Mouse (Mus musculus) CH12.LX (cell line): ENCODE results near the gene Blvrb. TPM values are rescaled to one million over a fixed set of nuclear protein-coding genes. Genes with fewer than 3 reads are reported as not detected.

Experiments
- DNase-seq: peaks from one replicate; pipeline ENCODE4 v3.0.0-alpha.2; 2013; ENCODE audit errors: extremely low read depth
- H3K27ac ChIP-seq: 2 replicates; pipeline ENCODE4 v1.5.1; 2012; ENCODE audit warnings: low read depth, mild to moderate bottlenecking, control low read depth, moderate library complexity; ENCODE audit not compliant: insufficient read depth
- H3K27me3 ChIP-seq: replicated peaks from 2 replicates; pipeline ENCODE3; 2012; ENCODE audit warnings: inconsistent platforms
- H3K36me3 ChIP-seq, 2 experiments: replicated peaks in 1 of 2; 2 replicates each; pipeline versions ENCODE3 to v1.6.1; 2012; ENCODE audit warnings: inconsistent platforms in 1 of 2, low read length in 1 of 2, mild to moderate bottlenecking in 1 of 2, mixed read lengths in 1 of 2, moderate library complexity in 1 of 2; ENCODE audit not compliant: control insufficient read depth in 1 of 2, insufficient read depth in 1 of 2
- H3K4me1 ChIP-seq, 2 experiments: 2 replicates each; pipeline ENCODE4 v1.6.1; 2012; ENCODE audit warnings: inconsistent platforms in 1 of 2, moderate library complexity in 1 of 2; ENCODE audit not compliant: insufficient read depth in 2 of 2, control insufficient read depth in 1 of 2
- H3K4me2 ChIP-seq: 2 replicates; pipeline ENCODE4 v1.6.1; 2012; ENCODE audit warnings: low read depth, mild to moderate bottlenecking, control low read depth; ENCODE audit not compliant: poor library complexity, insufficient read depth, severe bottlenecking
- H3K4me3 ChIP-seq, 3 experiments: fragments of 150-350 bp in 1 of 3; sonication (generic) in 1 of 3; replicated peaks in 1 of 3; 2 replicates each; pipeline versions ENCODE3 to v1.5.1; 2011 to 2012; ENCODE audit warnings: low read depth in 2 of 3, low read length in 2 of 3, mild to moderate bottlenecking in 2 of 3, moderate library complexity in 2 of 3, control low read depth in 1 of 3, improper control_type of control experiment in 1 of 3, inconsistent platforms in 1 of 3, mixed read lengths in 1 of 3; ENCODE audit not compliant: poor library complexity in 1 of 3
- H3K79me2 ChIP-seq: replicated peaks from 2 replicates; pipeline ENCODE4 v1.6.1; 2012; ENCODE audit warnings: mild to moderate bottlenecking, moderate library complexity; ENCODE audit not compliant: control insufficient read depth, poor library complexity, insufficient read depth, severe bottlenecking; ENCODE audit errors: extremely low read depth
- H3K9ac ChIP-seq: 2 replicates; pipeline ENCODE4 v1.6.1; 2012; ENCODE audit warnings: low read depth, mild to moderate bottlenecking, control low read depth, moderate library complexity; ENCODE audit not compliant: insufficient read depth
- H3K9me3 ChIP-seq: replicated peaks from 2 replicates; pipeline ENCODE3; 2012; ENCODE audit warnings: low read length, inconsistent platforms, mixed read lengths
- CHD1 ChIP-seq: IDR thresholded peaks from 2 replicates; pipeline ENCODE4 v1.6.1; 2012; ENCODE audit warnings: low read depth, low read length, improper control_type of control experiment, inconsistent platforms
- CTCF ChIP-seq, 2 experiments: IDR thresholded peaks in 1 of 2; conservative IDR thresholded peaks in 1 of 2; 2 replicates each; pipeline ENCODE4 v1.5.1; 2011 to 2012; ENCODE audit warnings: low read depth in 2 of 2, low read length in 2 of 2, improper control_type of control experiment in 1 of 2, inconsistent platforms in 1 of 2, mild to moderate bottlenecking in 1 of 2, moderate library complexity in 1 of 2
- E2F4 ChIP-seq: IDR thresholded peaks from 2 replicates; pipeline ENCODE4 v1.6.1; 2011; ENCODE audit warnings: low read depth, low read length, improper control_type of control experiment; ENCODE audit not compliant: insufficient replicate concordance
- ELF1 ChIP-seq: IDR thresholded peaks from 2 replicates; pipeline ENCODE4 v1.6.1; 2014; ENCODE audit warnings: low read depth, mild to moderate bottlenecking, inconsistent platforms, low read length, improper control_type of control experiment
- EP300 ChIP-seq: IDR thresholded peaks from 2 replicates; pipeline ENCODE4 v1.6.1; 2011; ENCODE audit warnings: low read length, improper control_type of control experiment
- ETS1 ChIP-seq: conservative IDR thresholded peaks from 2 replicates; pipeline ENCODE4 v1.6.1; 2012; ENCODE audit warnings: low read depth, mild to moderate bottlenecking, inconsistent platforms, low read length, improper control_type of control experiment, moderate library complexity
- GABPA ChIP-seq: IDR thresholded peaks from 2 replicates; pipeline ENCODE4 v1.6.1; 2012; ENCODE audit warnings: low read depth, low read length, improper control_type of control experiment, inconsistent platforms; ENCODE audit not compliant: insufficient replicate concordance
- HCFC1 ChIP-seq: IDR thresholded peaks from 2 replicates; pipeline ENCODE4 v1.6.1; 2012; ENCODE audit warnings: low read depth, mild to moderate bottlenecking, inconsistent platforms, low read length, improper control_type of control experiment
- KAT2A ChIP-seq: IDR thresholded peaks from 2 replicates; pipeline ENCODE4 v1.6.1; 2012; ENCODE audit warnings: low read length, improper control_type of control experiment, inconsistent platforms; ENCODE audit not compliant: insufficient replicate concordance
- MAFK ChIP-seq: IDR thresholded peaks from 2 replicates; pipeline ENCODE4 v1.6.1; 2011; ENCODE audit warnings: low read length, improper control_type of control experiment; ENCODE audit not compliant: insufficient replicate concordance
- MAZ ChIP-seq: IDR thresholded peaks from 2 replicates; pipeline ENCODE4 v1.6.1; 2012; ENCODE audit warnings: low read depth, mild to moderate bottlenecking, inconsistent platforms, low read length, improper control_type of control experiment, moderate library complexity
- NELFE ChIP-seq: IDR thresholded peaks from 2 replicates; pipeline ENCODE4 v1.6.1; 2011; ENCODE audit warnings: low read depth, low read length, improper control_type of control experiment
- NRF1 ChIP-seq: IDR thresholded peaks from 2 replicates; pipeline ENCODE4 v1.6.1; 2014; ENCODE audit warnings: low read depth, mild to moderate bottlenecking, inconsistent platforms, low read length, improper control_type of control experiment, moderate library complexity
- POLR2AphosphoS2 ChIP-seq: IDR thresholded peaks from 2 replicates; pipeline ENCODE4 v1.6.1; 2011; ENCODE audit warnings: low read depth, low read length, improper control_type of control experiment
- SIN3A ChIP-seq: IDR thresholded peaks from 2 replicates; pipeline ENCODE4 v1.6.1; 2012; ENCODE audit warnings: low read length, improper control_type of control experiment, inconsistent platforms
- USF1 ChIP-seq: IDR thresholded peaks from 2 replicates; pipeline ENCODE4 v1.6.1; 2014; ENCODE audit warnings: low read depth, mild to moderate bottlenecking, inconsistent platforms, low read length, improper control_type of control experiment
- ZC3H11A ChIP-seq: IDR thresholded peaks from 2 replicates; pipeline ENCODE4 v1.6.1; 2012; ENCODE audit warnings: low read depth, mild to moderate bottlenecking, inconsistent platforms, low read length, improper control_type of control experiment
- ZMIZ1 ChIP-seq: IDR thresholded peaks from 2 replicates; pipeline ENCODE4 v1.6.1; 2012; ENCODE audit warnings: low read depth, mild to moderate bottlenecking, inconsistent platforms, low read length, improper control_type of control experiment
- ZNF384 ChIP-seq: IDR thresholded peaks from 2 replicates; pipeline ENCODE4 v1.6.1; 2012; ENCODE audit warnings: low read depth, low read length, improper control_type of control experiment, inconsistent platforms
- dilution Hi-C: fragments of 300-500 bp; cut with MboI; formaldehyde crosslinking; loops from 2 replicates; pipeline ENCODE4 v1.14.3; 2020; ENCODE audit warnings: low sequenced_read_pairs; ENCODE audit not compliant: extremely low pct_unique_long_range_greater_than_20kb, extremely low pct_ligation_motif_present
- in situ Hi-C: fragments of 300-500 bp; cut with MboI; formaldehyde crosslinking; loops from 3 replicates; pipeline ENCODE4 v1.14.3; 2019; ENCODE audit warnings: low sequenced_read_pairs, low pct_ligation_motif_present, low pct_unique_long_range_greater_than_20kb, mixed read lengths
- polyA plus RNA-seq: library from polyadenylated mRNA; unstranded; fragments of >175 nt; gene quantifications from 2 replicates; pipeline ENCODE4 v1.2.1, GENCODE M21; 2012; ENCODE audit warnings: low read depth; ENCODE audit not compliant: insufficient read length
- total RNA-seq, 2 experiments: library from RNA; depleted of rRNA; stranded (reverse); fragments of 300-350 nt in 1 of 2; fragments of >200 nt in 1 of 2; gene quantifications; 2 replicates each; pipeline ENCODE4 v1.2.3; 2012 to 2014

Blvrb gene
- total and polyA plus RNA-seq, 3 experiments = 4.3 to 9.4 (median 7.6) TPM

DNA sequence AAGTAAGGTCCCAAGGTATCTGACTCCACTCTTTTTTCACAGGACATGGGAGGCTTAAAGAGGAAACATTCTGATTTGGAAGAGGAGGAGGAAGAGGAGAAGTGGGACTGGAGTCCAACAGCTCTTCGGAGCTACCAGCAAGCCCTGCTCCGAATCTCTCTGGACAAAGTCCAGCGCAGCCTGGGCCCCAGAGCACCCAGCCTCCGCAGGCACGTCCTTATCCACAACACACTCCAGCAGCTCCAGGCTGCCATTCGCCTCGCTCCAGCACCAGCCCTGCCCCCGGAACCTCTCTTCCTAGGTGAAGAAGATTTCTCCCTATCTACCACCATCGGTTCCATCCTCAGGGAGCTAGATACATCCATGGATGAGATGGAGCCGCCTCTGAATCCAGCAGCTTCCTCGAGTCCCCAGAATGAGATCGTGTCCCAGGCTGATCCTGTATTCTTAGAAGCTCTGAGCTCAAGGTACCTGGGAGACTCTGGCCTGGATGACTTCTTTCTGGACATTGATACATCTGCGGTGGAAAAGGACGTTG lies 28.4 kb downstream of the Blvrb start:
- H3K4me2 ChIP-seq = no peak overlapping the region
- H3K27me3 ChIP-seq = no peaks in the 10 kb centered on the region
- no peaks in the 10 kb centered on the region for H3K9me3 ChIP-seq
- H3K27ac ChIP-seq = no peak overlapping the region
- TF ChIP-seq NRF1 = no peak
- no peak for TF ChIP-seq KAT2A
- TF ChIP-seq MAFK = no peak
- TF ChIP-seq ETS1 = no peak
- TF ChIP-seq GABPA = no peak
- no peak for TF ChIP-seq CHD1
- no peak for TF ChIP-seq CTCF (conservative IDR thresholded peaks at IDR 0.05 in 1 of 2, IDR thresholded peaks at IDR 0.05 in 1 of 2; ENCODE audit: low read depth in 2 of 2, low read length in 2 of 2)
- no peak for TF ChIP-seq ELF1
- TF ChIP-seq NELFE = no peak
- TF ChIP-seq HCFC1 = no peak
- no peak for TF ChIP-seq SIN3A
- no peak for TF ChIP-seq ZMIZ1
- TF ChIP-seq MAZ = no peak
- TF ChIP-seq EP300 = no peak
- no peak for TF ChIP-seq POLR2AphosphoS2
- TF ChIP-seq ZNF384 = no peak
- TF ChIP-seq E2F4 = no peak
- no peak for TF ChIP-seq ZC3H11A
- in situ Hi-C loops (no loop called here), dilution Hi-C loops (no loop called here)
- H3K4me1 ChIP-seq = peaks cover 9 to 32% of the 10 kb centered on the region in 2 experiments
- peaks cover 0 to 12% of the 10 kb centered on the region in 2 experiments for H3K36me3 ChIP-seq
- H3K4me3 ChIP-seq = no peak overlapping the region
- no peak for DNase-seq
- no peak overlapping the region for H3K9ac ChIP-seq
- H3K79me2 ChIP-seq = no peaks in the 10 kb centered on the region

DNA sequence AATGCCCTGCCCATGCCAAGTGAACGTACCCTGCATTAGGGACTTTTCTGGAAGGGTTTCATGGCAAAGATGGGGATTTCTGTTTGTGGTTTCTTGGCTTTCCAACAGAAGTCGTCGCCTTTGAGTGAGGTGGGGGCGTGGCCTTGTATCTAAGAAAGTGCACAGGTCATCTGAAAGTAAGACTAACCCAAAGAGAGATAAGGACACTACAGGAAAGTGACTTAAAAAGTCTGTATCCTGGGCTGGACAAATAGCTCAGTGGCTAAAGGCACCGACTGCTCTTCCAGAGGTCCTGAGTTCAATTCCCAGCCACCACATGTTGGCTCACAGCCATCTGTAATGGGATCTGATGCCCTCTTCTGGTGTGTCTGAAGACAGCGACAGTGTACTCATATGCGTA lies 30.8 kb downstream of the Blvrb start:
- no peak overlapping the region for H3K27ac ChIP-seq
- H3K4me3 ChIP-seq = no peak overlapping the region
- H3K9ac ChIP-seq = no peak overlapping the region
- H3K9me3 ChIP-seq = no peaks in the 10 kb centered on the region
- dilution Hi-C loops = no loop called here
- in situ Hi-C loops = no loop called here
- peaks cover 9 to 43% of the 10 kb centered on the region in 2 experiments for H3K4me1 ChIP-seq
- H3K27me3 ChIP-seq = no peaks in the 10 kb centered on the region
- TF ChIP-seq NRF1 (no peak), MAZ (no peak), USF1 (no peak), ZMIZ1 (no peak)
- DNase-seq = no peak
- H3K79me2 ChIP-seq = no peaks in the 10 kb centered on the region
- H3K4me2 ChIP-seq = no peak overlapping the region
- H3K36me3 ChIP-seq = peaks cover 0 to 12% of the 10 kb centered on the region in 2 experiments
